Mouse (Mus musculus) c-Kit-negative CD71-positive TER-119-positive erythroid progenitor cells, embryonic 14.5 days (primary cell): ENCODE data around the gene Guca2b.

Experiments used
- DNase-seq: peaks from one replicate; pipeline ENCODE4 v3.0.0-alpha.2; 2013; ENCODE audit warnings: low read depth, low spot score

The Guca2b gene

DNA sequence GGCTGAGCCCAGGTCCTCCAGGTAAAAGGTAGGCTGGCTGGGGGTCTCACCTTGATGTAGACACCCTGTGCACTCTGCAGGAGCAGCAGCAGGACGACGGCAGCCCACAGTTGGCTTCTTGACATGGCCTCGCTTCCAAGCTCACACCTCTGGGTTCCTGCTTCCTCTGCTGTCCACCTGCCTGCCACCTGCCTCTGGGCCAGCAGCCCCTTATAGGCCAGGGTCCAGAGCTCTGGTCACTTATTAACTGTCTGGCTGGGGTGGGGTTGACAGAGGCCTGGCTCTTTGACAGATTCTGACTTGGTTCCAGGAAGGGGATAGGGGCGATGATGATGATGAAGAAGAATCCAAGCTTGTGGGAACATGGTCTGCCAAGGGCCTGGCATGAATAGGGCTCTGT is at the start of gene Guca2b:
Guca2b (minus strand) TSS at position 224 of the 400 bp plus-strand sequence.
- DNase-seq: no peak

DNA sequence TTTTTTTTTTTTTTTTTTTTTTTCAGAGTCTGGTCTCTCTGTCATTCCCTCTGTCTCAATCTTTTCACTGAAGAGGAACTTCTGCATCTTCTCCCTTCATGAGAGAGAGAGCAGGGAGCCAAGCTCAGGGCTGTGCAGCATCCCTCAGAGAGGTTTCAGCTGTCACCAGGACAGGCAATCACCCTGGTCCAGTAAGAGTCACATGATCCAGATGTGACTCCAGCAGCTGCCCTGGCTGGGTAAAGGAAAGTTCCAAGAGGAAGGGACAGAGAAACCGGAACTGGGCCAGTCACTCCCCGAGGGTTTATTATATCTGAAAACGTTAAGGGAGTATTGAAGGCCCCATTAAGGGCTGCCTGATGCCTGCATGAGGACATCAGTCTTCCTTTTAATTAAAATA is 49.0 kb upstream of the Guca2b start:
- no peak for DNase-seq

DNA sequence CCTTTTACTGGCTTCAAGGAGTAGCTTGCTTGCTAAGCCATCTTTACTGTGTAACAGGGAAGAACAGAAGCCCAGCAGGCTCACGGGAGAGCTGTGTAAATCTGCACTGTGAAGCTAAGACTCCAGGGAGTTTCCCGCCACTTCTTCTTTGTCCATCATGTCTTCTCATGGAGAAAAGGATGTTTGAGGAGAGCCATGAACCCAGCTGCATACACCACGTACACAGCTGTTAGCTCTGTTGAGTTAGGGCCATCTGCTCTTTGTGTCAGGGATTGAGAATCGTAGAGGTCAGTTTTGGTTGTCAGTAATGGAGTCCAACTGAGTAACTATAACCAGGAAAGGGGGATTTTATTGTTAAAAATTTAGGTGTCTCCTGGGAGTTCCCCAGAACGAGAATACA is 48.6 kb upstream of the Guca2b start:
- no peak for DNase-seq

DNA sequence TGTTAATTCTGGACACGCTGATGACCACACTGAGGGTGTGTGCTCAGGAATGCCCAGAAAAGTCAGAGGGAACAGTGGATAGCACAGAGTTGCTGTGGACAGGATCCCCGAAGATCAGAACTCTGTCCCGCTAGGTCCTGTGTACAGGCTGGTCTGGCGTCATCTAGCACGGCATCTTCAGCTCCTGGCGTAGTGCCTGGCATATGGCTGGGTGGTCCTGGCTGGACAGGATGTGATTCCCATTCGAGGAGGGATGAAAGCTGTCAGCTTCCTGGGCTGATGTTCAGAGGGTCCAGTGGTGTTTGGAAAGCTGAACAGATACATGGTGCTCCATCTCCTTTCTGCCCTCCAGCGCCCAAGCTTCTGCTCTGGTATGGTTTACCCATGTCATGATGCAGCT is 45.2 kb upstream of the Guca2b start:
- no peak for DNase-seq

DNA sequence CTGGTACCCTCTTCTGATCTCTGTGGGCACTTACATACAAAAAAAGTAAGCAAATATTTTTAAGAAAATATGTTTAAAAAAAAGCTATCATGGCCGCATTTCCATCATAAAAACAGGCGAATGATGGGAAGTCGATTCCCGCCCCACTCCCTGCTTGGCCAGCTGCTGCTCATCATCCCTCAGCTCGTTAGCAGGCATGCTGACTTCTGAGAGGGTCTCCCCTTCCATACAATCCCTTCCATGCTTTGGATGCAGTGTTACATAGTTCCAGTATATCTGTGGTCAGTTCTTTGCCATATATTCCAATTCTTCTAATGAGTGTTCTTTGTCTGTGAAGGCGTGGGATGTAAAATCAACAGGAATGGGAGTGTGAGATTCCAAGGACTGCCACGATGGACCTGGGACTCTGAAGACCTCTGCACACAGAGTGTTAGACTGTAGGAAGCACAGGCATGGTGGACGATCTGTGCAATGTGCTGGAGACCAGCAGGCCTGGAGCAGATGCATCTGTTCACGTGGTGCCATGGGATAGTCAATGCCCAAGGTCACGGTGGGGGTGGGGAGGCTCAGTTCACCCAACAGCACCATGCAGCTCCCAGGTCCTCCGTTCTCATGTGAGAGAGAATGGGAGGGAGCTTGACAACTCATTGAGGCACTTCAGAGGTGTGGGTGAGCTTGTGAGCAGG is 42.7 kb upstream of the Guca2b start:
- DNase-seq: no peak

DNA sequence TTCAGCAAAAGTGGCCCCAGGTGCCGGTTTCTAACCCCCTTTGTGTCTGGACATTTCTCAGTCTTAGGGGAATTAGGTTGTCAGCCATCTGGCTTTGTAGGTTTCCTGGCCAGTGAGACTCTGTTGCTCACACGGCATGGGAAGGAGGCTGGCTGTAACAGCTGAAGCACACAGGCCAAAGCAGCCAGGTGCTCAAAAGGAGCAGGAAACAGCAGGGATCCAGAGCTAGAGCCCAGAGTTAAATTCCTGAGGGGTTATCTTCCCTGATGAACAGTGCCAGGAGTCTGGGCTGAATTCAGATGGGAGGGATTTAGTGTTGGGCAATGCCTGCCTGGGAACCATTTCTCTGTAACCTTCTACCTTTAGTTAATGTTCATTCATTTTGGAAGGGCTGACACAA is 39.6 kb upstream of the Guca2b start:
- DNase-seq: no peak

DNA sequence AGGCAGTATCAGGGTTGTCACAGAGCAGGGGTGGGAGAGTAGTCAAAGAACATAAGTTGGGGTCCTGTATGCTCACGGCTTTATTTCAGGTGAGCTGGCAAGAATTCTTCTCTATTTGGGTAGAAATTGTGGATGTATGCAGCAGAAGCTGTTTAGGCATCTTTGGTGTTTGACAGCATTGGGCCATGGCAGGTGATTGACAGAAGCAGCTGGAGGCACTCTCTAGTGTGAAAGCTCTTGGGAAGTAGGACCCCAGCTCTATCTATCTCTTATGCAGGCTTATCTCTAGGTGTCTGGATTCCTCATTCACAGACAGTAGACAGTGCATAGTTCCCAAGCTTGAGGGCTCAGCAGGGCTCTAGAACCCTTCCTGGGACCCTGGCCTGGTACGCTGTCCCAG is 27.0 kb upstream of the Guca2b start:
- no peak for DNase-seq

DNA sequence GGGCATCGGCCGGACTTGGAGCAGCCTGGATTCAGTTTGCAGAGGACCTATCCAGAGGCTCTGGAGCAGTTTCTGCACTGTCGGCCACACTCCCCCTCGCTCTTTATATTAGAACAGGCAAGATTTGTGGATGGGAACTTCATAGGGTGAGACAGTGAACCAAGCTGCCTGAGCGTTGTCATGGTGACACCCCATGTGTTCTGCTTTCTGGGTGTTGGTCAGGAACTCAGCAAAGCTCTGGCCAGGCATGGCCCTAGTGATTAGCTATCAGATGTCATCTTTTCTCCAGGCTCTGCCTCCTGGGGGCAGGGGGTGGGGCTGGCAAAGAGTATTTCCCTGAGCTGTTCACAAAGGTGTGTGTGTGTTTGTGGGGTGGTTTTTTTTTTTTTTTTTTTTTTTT is 23.8 kb upstream of the Guca2b start:
- DNase-seq: no peak

DNA sequence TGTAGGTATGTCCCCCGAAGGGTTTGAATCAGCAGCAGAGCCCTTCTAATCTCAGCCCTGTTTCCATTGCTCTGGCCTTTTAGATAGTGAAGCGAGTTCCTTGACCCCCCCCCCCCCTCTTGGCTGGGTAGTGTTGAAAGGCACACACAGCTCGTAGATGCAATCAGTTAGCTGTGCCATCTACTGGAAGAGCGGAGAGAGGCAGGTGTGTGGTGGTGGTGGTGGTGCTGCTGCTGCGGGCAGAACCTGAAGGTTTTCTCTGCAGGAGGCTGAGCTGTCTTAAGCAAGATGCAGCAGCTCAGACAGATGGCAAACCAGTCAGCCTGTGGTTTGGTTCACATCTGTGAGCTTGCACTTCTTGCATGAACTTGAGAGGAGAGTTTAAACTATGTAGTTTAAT is 13.9 kb upstream of the Guca2b start:
- no peak for DNase-seq

DNA sequence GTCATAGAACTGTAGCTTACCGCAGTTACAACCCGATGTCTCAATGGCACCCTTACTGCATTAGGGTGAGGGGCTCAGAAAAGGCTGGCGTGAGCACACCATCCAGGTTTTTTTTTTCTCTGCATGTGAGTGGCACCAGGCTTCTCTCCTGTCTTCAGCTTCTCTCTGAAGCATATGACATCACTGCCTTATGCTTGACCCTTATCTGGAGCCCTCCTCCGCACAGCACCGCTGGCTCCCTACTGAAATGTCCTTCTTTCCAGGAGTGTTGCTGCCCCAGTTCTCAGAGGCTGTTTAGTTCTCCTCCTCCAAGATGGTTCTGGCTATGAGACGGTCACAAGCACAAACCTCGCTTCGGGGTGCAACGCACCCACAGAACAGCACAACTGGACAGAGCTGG is 12.4 kb upstream of the Guca2b start:
- no peak for DNase-seq

DNA sequence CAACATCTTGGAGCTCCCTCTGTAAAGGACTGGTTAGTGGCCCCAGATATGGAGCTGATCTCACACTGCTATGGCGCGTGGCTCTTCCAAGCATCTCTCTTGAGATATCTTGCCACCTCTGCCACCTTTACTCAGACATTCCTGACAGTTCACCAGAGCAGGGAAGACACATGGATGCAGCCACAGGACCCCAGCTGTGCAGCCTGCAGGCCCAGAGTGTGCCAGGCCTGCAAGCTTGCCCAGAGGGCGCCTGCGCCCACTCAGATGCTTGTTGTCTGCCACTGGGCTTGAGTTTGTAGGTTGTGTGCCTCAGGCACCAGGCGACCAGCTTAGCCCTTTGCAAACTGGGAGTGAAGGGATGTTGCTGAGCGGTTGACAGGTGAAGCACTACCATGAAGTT is 12.0 kb upstream of the Guca2b start:
- no peak for DNase-seq

DNA sequence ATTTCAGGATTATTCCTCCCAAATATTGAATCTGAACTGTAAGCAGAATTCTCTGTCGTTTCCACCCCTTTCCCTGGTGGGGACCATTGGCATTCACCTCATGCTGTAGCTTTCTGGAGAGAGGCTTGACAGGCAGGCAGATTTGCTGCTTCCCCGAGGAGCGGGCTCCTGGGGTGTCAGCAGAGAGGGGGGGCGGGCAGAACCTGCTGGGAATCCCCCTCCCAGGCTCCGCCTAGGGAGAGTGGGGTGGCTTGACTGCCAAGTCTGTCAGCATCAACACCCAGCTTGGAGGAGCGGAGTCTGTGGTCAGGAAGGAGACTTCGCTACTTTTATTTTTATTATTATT is 11.4 kb upstream of the Guca2b start:
- no peak for DNase-seq

DNA sequence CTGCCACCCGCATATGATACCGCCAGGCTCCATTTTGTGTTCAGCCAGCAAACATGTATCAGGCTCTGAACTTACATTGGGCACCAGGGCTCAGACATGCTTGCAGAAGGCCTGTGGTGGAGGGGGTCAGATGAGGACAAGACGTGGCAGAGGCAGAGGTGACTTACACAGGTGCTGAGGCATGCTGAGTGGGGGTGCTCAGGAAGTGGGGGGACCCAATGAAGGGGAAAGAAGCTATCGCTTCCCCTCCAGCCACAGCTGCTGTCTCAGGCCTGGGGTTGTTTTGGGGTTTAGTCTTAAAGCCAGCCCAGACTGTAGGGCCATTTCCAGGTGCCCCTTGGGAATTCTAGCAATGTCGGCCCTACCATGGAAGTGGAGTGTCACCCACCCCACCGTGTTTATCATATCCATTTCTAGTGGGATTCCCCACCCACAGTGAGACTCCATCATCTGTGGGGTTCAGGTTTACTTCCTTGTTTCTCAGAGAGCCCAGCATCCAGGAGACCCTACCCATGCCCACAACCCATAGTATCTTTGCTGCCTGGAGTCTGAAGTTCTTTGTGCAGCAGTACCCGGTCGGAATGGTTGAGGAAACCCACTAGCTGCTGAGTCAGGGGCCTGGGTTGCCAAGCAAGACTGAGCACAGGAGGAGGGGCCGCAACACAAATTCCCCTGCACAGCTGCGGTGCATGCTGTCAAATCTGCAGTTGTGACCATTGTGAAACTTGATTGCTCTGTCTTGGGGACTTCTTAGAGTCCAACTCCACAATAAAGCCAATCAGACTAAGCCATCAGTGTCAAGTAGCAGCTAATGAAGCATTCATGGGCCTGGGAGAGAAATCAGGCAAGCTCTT is 10.8 kb upstream of the Guca2b start:
- no peak for DNase-seq

DNA sequence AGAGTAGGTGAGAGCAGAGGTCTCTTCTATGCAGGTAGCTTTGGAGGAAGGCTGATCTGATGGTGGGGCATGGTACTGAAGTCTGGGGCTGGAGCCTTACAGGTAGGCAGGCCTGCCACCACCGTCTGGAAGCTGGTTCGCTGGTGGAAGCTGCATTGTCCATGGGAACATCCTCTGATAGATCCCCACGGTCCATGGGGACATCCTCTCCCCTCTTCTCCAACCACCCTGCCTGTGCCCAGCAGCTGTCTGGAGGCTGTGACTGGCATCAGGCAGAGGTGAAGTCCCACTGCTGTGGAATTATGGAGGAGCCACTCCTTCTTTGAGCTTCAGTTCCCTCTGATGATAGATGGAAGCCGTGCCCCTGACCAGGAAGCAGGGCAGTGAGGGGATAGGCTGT is 9.8 kb upstream of the Guca2b start:
- no peak for DNase-seq

DNA sequence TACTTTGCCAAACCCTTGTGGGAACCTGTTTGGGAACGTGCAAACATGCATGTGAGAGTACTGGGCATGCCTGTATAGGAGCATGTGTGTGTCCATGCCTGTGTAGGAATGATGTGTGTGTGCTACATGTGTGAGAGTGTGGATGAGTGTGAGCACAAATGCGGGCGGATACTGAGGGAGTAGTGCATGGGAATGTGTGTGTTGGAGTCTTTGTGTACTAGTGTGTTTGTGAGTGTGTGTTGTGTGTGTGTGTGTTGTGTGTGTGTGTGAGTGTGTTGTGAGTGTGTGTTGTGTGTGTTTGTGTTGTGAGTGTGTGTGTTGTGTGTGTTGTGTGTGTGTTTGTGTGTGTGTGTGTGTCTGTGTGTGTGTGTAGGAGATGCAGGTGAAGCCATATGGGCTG is 9.4 kb upstream of the Guca2b start:
- DNase-seq: no peak

DNA sequence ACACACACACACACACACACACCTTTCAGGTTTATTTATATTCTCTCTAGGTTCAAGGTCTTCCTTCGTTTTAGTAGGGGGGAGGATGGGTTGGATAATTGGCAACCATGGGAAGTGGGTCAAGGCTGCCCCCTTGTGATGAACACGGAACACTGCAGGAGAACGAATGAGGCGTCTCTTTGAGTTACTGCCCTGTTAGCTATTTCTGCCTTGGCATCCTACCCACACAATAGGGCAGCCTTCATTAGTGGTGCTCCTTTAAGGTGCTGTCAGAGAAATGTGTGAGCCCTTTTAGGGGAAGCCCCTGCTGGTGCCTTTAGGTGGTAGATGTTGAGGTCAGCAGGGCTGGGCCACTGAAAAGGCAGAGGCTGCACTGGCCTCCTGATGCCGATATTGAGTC is 8.7 kb upstream of the Guca2b start:
- no peak for DNase-seq

DNA sequence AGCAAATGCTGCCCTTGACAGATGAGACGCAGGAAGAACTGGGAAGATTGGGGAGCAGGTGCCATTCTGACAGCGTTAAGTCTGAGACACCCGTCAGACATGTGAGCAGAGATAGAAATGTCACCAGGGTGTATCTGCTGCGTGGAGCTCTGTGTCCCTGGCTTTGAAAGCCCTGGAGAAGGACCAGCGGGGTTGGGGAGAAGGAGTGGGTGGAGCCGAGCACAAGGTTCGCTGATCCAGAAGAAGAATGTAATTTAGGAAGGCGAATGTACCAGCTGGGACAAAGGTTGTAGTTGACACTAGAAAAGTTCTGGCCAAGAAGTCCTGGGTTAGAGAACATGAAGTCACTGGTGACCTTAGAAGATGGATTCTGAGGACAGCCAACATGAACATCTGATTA is 7.4 kb upstream of the Guca2b start:
- DNase-seq: no peak

DNA sequence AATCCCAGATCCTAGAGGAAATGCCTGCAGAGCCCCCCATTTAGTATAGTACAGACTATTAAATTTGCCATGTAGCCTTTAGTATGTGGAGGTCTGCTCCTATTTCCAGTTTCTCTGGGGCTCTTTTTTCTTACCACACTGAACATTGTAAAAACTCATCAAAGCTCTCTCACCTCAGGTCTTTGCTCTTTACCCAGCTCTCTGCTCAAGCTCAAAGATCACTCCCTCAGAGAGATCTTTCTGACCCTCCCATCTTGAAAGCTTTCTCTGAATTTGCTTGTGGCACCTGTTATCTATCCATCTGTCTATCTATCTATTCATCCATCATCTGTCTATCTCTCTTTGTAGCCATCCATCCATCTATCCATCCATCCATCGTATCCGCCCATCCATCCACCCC is 6.4 kb upstream of the Guca2b start:
- no peak for DNase-seq

DNA sequence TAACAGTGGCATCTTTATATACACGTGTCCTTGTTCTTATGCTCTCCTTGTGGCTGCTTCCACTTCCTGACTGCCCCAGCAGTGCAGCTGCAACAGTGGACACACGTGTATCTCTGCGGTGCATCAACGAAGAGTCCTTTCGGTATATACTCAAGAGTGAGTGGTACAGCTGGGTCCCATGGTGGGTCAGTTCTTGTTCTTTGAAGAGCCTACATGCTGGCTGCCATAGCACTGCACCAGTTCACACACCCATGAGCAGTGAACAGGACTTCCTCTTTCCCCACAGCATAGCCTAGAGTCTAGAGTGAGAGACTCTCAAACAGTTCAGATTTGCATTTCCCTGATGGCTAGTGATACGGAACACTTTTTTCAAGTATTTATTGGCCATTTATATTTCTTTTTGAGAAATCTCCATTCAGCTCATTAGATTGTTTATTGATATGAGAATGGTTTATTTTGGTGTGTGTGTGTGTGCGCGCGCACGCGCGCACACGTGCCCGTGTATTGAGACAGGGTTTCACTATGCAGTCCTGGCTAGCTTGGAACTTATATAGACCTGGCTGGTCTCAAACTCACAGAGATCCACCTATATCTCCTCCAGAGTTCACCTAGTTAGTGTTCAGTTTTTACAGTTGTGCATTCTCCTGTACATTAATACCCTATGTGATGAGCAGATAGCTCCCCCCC is 4.8 kb upstream of the Guca2b start:
- DNase-seq: no peak

DNA sequence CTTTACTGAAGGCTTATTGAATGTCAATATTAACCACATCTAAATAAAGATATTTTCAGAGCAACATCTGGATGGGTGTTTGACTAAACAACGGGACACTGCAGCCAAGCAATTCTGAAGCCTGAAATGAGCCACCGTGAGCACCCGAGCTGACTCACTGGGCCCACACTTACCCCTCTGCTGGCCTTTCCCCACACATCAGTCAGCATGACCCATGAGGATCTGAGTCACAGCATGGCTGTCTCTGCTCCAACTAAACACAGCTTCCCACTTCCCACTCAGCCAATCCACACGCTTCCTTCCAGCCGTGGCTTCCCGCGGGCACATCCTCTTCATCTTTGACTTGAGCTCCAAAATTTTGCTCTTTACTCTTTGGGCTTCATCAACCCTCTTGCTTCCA is 4.2 kb upstream of the Guca2b start:
- no peak for DNase-seq

DNA sequence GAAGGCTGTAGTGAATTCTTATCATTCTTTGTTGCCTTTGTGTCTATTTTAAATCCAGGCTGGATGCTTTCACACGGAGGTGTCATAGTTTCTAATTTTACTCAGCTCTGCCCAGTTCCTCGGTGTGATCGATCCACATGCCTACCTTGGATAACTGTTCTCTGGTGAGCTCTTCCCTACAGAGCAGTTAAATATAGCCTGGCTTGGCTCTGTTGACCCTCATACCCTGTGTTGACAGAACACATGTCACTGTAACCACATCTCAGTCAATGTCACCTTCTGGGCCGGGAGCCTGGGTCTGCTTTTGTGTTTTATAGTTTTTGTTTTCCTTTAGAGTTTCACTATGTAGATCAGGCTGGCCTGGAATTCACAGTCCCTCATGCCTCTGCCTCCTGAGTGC is 3.4 kb upstream of the Guca2b start:
- no peak for DNase-seq

DNA sequence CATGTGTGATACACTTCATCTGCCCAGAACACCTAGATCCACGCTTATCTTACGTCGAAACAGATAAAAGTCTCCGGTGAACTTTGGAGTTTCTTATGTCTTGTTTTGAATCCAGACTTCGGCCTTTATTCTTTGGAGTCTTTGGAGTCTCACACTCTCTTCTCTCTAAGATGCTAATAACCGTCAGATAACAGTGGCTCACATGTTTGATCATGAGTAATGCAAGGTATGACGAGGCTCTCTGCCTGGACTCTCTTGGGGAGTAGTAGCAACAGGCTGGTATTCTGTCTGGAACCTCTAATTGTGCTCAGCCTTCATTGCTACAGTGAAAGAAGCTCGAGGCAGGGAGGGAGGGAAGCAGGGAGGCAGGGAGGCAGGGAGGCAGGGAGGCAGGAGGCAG is 1.3 kb upstream of the Guca2b start:
- no peak for DNase-seq

DNA sequence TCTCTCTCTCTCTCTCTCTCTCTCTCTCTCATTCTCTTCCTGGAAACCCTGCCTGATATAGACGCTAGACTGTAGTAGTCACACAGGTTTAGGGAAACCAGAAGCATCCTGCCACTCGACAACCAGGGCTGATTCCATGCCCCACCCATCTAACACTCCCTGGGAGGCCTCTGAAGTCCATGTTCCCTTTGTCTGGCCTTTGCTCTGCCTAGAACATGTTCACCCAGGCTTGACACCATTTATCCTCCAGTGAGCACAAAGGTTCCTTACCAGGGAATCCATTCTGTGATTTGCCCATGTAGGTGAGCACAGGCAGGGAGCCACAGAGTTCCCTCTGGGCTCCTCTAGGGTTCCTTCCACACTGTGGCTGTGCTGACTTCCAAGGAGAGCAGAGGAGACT is 508 bp downstream of the Guca2b start:
- DNase-seq: no peak
